Mouse (Mus musculus) neural tube, embryonic 14.5 days (tissue): ENCODE results near the gene Zfand3. TPM values are rescaled to one million over a fixed set of nuclear protein-coding genes. Genes with fewer than 3 reads are reported as not detected.
A peak's percentile ranks its signal among the peaks of the same experiment; 100 is the strongest.

Source experiments
- ATAC-seq: fragments of 200-750 bp; cut with Nextera tagmentation; 2 replicates; pipeline ENCODE4 v1.8.0; 2017; ENCODE audit warnings: low read depth, mild to moderate bottlenecking, moderate TSS enrichment, moderate library complexity
- H3K27ac ChIP-seq: fragments of 300-500 bp; sonication (generic); 2 replicates; pipeline ENCODE4 v1.5.1; 2014; ENCODE audit warnings: low read depth, mild to moderate bottlenecking, control low read depth, low read length, moderate library complexity, mixed read lengths
- H3K27me3 ChIP-seq: fragments of 300-500 bp; sonication (generic); 2 replicates; pipeline ENCODE4 v1.6.1; 2014; ENCODE audit warnings: low read length; ENCODE audit not compliant: control insufficient read depth, insufficient read depth
- H3K36me3 ChIP-seq: fragments of 300-500 bp; sonication (generic); 2 replicates; pipeline ENCODE4 v1.6.1; 2014; ENCODE audit warnings: low read length, mixed read lengths; ENCODE audit not compliant: control insufficient read depth, insufficient read depth
- H3K4me1 ChIP-seq: fragments of 300-500 bp; sonication (generic); 2 replicates; pipeline ENCODE4 v1.6.1; 2014; ENCODE audit warnings: low read length; ENCODE audit not compliant: control insufficient read depth, insufficient read depth
- H3K4me2 ChIP-seq: fragments of 300-500 bp; sonication (generic); 2 replicates; pipeline ENCODE4 v1.6.1; 2014; ENCODE audit warnings: mild to moderate bottlenecking, low read depth, low read length, control low read depth
- H3K4me3 ChIP-seq: fragments of 300-500 bp; sonication (generic); 2 replicates; pipeline ENCODE4 v1.5.1; 2014; ENCODE audit warnings: low read depth, low read length, control low read depth, mixed read lengths
- H3K9ac ChIP-seq: fragments of 300-500 bp; sonication (generic); replicated peaks from 2 replicates; pipeline ENCODE4 v1.6.1; 2014; ENCODE audit warnings: low read depth, mild to moderate bottlenecking, control low read depth, low read length, mixed read lengths
- H3K9me3 ChIP-seq: fragments of 300-500 bp; sonication (generic); 2 replicates; pipeline ENCODE4 v1.6.1; 2016; ENCODE audit warnings: low read length; ENCODE audit not compliant: control insufficient read depth
- WGBS: fragments of 180-500 bp; shearing (Covaris S2); extraction: QIAGEN DNeasy Blood & Tissue Kit; methylation state at CpG from one replicate; pipeline ENCODE4 v1.1.7; 2014; 5-methylcytosine and 5-hydroxymethylcytosine counted together
- polyA plus RNA-seq: library from polyadenylated mRNA; unstranded; fragments of >200 nt; fragmentation: Nextera tagmentation; extraction: Ambion mirVana; gene quantifications from 2 replicates; pipeline ENCODE4 v1.2.1, GENCODE M21; 2014

The Zfand3 gene
- polyA plus RNA-seq, 1 experiment from 2014 or later = 37.5 TPM

DNA sequence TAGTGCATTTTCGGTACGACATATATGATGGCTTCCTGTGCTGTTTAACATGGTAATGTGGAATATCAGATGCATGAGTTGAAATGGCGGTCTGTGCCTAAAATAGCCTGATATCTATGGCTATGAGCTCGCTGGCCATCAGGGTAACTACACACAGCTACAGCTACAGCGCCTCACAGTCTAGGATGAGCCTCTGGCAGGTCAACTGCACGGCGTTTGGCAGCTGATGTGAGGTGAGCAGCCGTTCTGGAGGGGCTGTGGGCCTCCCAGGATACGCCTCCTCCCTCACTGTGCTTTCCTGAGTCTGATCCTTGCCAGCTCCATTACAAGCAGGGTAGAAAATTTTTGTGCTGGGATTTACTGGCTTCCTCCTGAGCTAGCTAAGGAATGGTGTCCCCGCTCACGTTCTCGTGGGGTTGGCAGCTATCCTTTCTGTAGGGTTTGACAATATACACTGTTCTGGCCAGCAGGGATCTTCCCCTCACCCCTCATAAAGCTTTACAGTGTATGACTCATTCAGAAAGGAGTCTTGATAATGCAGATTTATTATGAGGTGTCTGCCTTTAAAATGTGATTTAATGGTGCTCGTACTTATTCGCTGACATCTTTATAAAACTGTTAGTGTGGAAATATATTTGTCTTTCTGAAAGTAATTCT is 240.2 kb downstream of the Zfand3 start:
- ATAC-seq = 0 out of 2 replicates have a peak, but pooled peaks have one; percentile 29
- H3K4me3 ChIP-seq = no peak overlapping the region
- H3K27ac ChIP-seq = no peak overlapping the region
- WGBS = 48% methylated on average over 14 of the region's 14 CpGs
- H3K4me1 ChIP-seq = peaks cover 27% of the 10 kb centered on the region
- 0 out of 2 replicates have a peak overlapping the region, but pooled peaks have one; percentile 8 for H3K9ac ChIP-seq
- H3K9me3 ChIP-seq = no peaks in the 10 kb centered on the region
- no peak overlapping the region for H3K4me2 ChIP-seq
- H3K27me3 ChIP-seq = no peaks in the 10 kb centered on the region
- H3K36me3 ChIP-seq = no peaks in the 10 kb centered on the region

DNA sequence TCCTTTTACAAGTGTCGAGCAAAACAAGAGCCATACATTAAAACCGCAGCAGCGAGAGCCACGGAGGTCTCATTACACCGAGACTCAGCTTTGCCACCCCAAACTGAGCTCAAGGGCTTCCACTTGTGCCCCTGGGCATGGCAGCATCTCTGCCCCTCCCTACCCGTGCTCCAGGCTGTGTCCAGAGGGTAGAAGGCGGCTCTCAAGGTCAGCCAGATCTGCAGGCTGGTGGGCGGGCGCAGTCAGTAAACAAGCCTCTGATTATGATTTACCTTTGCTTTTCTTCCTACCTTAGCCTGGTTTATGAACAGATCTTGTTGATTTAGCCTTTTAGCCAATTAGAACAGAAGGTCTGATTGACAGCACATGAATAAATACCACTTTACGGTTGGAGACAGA is 240.8 kb downstream of the Zfand3 start:
- H3K9me3 ChIP-seq = no peaks in the 10 kb centered on the region
- H3K27ac ChIP-seq = no peak overlapping the region
- no peak overlapping the region for H3K9ac ChIP-seq
- H3K27me3 ChIP-seq = no peaks in the 10 kb centered on the region
- no peak for ATAC-seq
- no peaks in the 10 kb centered on the region for H3K36me3 ChIP-seq
- no peak overlapping the region for H3K4me3 ChIP-seq
- WGBS = 42% methylated on average over 10 of the region's 10 CpGs
- peaks cover 27% of the 10 kb centered on the region for H3K4me1 ChIP-seq
- no peak overlapping the region for H3K4me2 ChIP-seq

GRCm38 (mm10) chr17:30253028-30253427 is 248.5 kb downstream of the Zfand3 start:
- Histone ChIP-seq H3K4me1 (no peaks in the 10 kb centered on the region; the same call in 1 of the 2 replicates), H3K36me3 (no peaks in the 10 kb centered on the region), H3K4me2 (no peak overlapping the region), H3K9me3 (no peaks in the 10 kb centered on the region), H3K9ac (no peak overlapping the region), H3K27ac (no peak overlapping the region), H3K27me3 (no peaks in the 10 kb centered on the region), H3K4me3 (no peak overlapping the region)
- 68% methylated on average over 5 of the region's 5 CpGs for WGBS
- ATAC-seq = no peak

DNA sequence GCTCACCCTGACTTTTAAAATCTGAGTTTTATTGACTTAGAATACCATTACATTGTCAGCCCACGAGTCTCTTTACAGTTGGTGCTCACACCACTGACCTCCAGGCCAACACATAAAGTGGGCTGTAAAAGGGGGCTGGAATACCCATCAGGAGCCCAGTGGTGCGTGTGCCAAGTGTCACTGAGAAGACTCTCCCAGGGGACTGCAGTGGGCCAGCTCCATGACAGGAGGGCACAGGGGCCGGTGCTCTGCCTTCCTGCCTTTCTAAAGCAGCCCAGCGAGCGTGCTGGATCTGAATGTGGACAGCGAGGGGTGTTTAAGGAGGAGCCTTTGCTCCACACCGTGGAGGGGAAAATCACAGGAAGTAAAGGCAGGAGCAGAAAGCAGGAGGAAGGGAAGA is 249.4 kb downstream of the Zfand3 start:
- H3K4me3 ChIP-seq = no peak overlapping the region
- no peak overlapping the region for H3K27ac ChIP-seq
- ATAC-seq = no peak
- H3K36me3 ChIP-seq = no peaks in the 10 kb centered on the region
- no peaks in the 10 kb centered on the region for H3K27me3 ChIP-seq
- no peaks in the 10 kb centered on the region; the same call in 1 of the 2 replicates for H3K4me1 ChIP-seq
- no peak overlapping the region for H3K4me2 ChIP-seq
- no peak overlapping the region for H3K9ac ChIP-seq
- no peaks in the 10 kb centered on the region for H3K9me3 ChIP-seq
- WGBS = 31% methylated on average over 7 of the region's 7 CpGs

DNA sequence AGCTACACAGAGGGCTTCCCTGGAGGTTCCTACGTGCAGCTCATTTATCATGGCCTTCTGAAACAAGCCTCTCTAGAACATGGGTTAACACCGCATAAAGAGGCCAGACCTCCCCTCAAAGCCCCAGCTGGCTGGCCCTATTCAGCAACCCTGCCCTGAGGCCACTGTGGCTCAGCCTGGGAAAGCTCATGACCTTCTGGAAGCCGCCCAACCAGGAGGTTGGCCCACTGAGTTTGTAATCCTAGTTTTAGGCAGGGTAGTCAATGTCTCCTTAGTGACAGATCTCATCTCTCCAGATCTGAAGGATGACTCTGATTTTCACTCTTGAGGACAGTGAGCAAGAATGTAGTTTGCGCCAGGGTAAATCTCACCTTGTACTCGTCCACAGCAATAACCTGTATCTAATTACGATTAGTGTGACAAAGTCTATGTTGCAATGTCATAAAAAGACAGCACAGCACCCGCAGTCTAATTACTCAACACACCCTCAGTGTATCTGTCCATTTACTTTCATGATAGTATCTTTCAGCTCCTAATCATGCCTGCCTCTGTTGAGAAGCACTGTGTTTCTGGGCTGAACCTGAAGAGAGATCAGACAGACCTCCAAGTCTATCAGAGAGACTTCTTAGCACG is 251.5 kb downstream of the Zfand3 start:
- no peak for ATAC-seq
- Histone ChIP-seq H3K4me3 (no peak overlapping the region), H3K27me3 (no peaks in the 10 kb centered on the region), H3K36me3 (no peaks in the 10 kb centered on the region), H3K9ac (no peak overlapping the region), H3K4me1 (peaks cover 3% of the 10 kb centered on the region; the same call in 1 of the 2 replicates), H3K27ac (no peak overlapping the region), H3K9me3 (no peaks in the 10 kb centered on the region), H3K4me2 (no peak overlapping the region)
- WGBS = 57% methylated on average over 8 of the region's 8 CpGs

DNA sequence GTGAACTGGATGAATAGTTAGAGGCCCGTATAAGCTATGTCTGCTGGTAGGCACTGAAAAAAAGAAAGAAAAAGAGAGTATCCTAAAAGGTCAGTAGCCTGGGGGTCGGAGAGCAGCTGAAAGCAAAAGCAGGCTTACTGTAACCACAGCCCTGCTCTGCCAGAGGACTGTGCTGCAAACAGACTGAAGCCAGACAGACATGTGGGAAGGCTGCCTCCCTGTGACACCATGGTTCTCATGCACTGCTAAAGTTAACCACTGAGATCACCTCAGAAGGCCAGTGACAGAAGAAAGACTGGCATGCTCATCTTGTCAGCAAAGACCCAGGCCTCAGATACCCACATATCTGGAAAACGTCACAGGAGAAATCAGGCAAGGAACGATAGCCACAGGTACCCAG is 253.9 kb downstream of the Zfand3 start:
- H3K27ac ChIP-seq = no peak overlapping the region
- peaks cover 25% of the 10 kb centered on the region for H3K4me1 ChIP-seq
- no peak for ATAC-seq
- no peaks in the 10 kb centered on the region for H3K27me3 ChIP-seq
- H3K4me3 ChIP-seq = no peak overlapping the region
- no peaks in the 10 kb centered on the region for H3K36me3 ChIP-seq
- H3K9ac ChIP-seq = no peak overlapping the region
- 72% methylated on average over 4 of the region's 4 CpGs for WGBS
- no peak overlapping the region for H3K4me2 ChIP-seq
- H3K9me3 ChIP-seq = no peaks in the 10 kb centered on the region

GRCm38 (mm10) chr17:30259938-30260337 is 255.4 kb downstream of the Zfand3 start:
- H3K36me3 ChIP-seq = no peaks in the 10 kb centered on the region
- no peaks in the 10 kb centered on the region for H3K27me3 ChIP-seq
- WGBS = 63% methylated on average over 6 of the region's 6 CpGs
- H3K9me3 ChIP-seq = no peaks in the 10 kb centered on the region
- H3K4me3 ChIP-seq = no peak overlapping the region
- H3K4me1 ChIP-seq = peaks cover 25% of the 10 kb centered on the region
- no peak overlapping the region for H3K27ac ChIP-seq
- no peak overlapping the region for H3K4me2 ChIP-seq
- no peak for ATAC-seq
- H3K9ac ChIP-seq = no peak overlapping the region

Other genes with a start within 250 kb of the Zfand3 start
- gene Mdga1, start 34.6 kb upstream of the Zfand3 start, polyA plus RNA-seq = 10.6 and 10.7 TPM in 2 replicates